Mouse (Mus musculus): Measurements from ENCODE around the gene Cyb5rl. TPM values are rescaled to one million over a fixed set of nuclear protein-coding genes. Genes with fewer than 3 reads are reported as not detected.

The Cyb5rl gene
- polyA plus RNA-seq, 1 experiment from 2014 or later = 5.3 TPM

DNA sequence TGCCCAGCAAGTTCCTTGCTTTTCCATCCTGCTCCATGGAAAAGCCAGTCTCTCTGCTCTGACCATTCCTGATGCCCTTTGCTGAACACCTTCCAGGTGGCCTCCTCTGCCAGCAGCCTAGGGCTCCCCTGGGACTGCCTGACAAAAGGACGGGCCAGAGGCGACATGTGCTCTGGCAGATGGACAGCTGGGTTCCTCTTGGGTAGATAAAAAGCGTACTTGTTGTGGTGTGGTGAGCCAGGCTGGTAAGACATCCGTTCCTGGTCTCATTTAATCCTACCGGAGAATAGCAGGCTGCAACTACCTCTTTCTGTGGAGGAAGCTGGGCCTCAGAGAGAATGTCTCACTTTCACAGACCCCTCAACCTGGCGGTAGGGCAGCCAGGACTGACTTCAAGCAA lies 29.3 kb downstream of the Cyb5rl start:
- DNase-seq = no peak
- H3K4me1 ChIP-seq (ENCODE audit: insufficient read depth) = no peaks in the 10 kb centered on the region
- H3K27me3 ChIP-seq (ENCODE audit: insufficient read depth, low read length) = no peaks in the 10 kb centered on the region
- H3K27ac ChIP-seq (ENCODE audit: low read depth) = no peak overlapping the region
- no peak for ATAC-seq (ENCODE audit: insufficient read depth)
- H3K9me3 ChIP-seq (ENCODE audit: low read depth, low read length) = no peaks in the 10 kb centered on the region
- no peak overlapping the region for H3K9ac ChIP-seq
- H3K4me2 ChIP-seq = no peak overlapping the region
- H3K36me3 ChIP-seq (ENCODE audit: insufficient read depth) = no peaks in the 10 kb centered on the region
- no peak overlapping the region for H3K4me3 ChIP-seq (ENCODE audit: low read depth, low read length)
- TF ChIP-seq CTCF (IDR thresholded peaks at IDR 0.05; ENCODE audit: low read depth) = no peak
- WGBS = 50% methylated on average over 6 of the region's 6 CpGs

DNA sequence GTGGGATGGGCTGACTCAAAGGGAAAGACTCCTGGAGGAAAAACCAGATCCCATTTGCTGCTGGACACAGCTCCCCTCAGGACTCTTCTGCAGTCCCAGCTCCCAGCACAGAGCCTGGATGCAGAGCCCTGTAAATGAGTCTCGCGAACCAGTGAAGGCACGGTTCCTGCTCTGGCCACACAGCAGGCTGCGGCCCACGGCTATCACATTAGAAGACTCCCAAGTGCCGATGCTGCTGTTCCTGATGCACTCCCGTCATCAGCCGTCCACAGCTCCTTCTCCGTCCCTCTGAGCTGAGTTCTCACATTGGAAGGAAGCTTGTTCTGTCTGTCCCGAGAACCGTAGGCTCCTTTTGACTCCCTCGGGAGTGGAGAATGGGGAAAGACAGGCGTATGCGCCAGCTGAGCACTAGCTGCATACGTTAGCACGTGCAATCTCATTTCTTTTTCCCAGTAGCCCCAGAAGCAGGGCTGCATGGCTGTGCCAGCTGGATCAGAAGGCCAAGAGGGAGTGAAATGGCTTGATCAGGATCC lies 30.1 kb downstream of the Cyb5rl start, which contains the start of gene Cdcp2:
Gene Cdcp2, plus strand, starts transcription at position 51 of the 533 bp plus-strand sequence.
- no peaks in the 10 kb centered on the region for H3K9me3 ChIP-seq (ENCODE audit: low read depth, low read length)
- DNase-seq = no peak
- WGBS = 63% methylated on average over 16 of the region's 16 CpGs
- H3K4me1 ChIP-seq (ENCODE audit: insufficient read depth) = no peaks in the 10 kb centered on the region
- no peaks in the 10 kb centered on the region for H3K36me3 ChIP-seq (ENCODE audit: insufficient read depth)
- H3K27me3 ChIP-seq (ENCODE audit: insufficient read depth, low read length) = no peaks in the 10 kb centered on the region
- TF ChIP-seq CTCF (IDR thresholded peaks at IDR 0.05; ENCODE audit: low read depth) = no peak
- no peak within 1 kb of the TSS for H3K27ac ChIP-seq (ENCODE audit: low read depth)
- no peak within 1 kb of the TSS for H3K4me2 ChIP-seq
- H3K4me3 ChIP-seq (ENCODE audit: low read depth, low read length) = no peak within 1 kb of the TSS
- no peak within 1 kb of the TSS for H3K9ac ChIP-seq
- ATAC-seq (ENCODE audit: insufficient read depth) = no peak

DNA sequence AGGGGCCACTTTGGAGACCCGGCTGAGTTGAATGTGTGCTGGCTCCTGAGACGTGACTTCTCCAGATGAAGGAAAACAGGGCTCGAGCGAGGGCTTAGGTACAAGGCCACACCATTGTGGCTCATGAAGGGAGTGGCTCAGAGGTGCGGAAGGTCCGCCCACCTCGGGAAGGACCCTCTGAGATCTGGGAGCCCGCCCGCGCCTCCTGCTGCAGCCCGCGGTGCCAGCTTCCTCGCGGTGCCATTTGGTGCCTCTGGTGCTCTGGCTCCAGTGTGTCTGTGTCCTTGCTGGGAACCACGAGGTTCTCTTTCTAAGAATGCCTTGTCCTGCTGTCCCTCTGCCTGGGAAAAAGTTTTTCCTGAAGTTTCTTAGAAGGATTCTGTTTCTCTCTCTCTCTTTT lies 31.1 kb downstream of the Cyb5rl start:
- no peak for DNase-seq
- no peak for ATAC-seq (ENCODE audit: insufficient read depth)
- WGBS = 37% methylated on average over 15 of the region's 15 CpGs

DNA sequence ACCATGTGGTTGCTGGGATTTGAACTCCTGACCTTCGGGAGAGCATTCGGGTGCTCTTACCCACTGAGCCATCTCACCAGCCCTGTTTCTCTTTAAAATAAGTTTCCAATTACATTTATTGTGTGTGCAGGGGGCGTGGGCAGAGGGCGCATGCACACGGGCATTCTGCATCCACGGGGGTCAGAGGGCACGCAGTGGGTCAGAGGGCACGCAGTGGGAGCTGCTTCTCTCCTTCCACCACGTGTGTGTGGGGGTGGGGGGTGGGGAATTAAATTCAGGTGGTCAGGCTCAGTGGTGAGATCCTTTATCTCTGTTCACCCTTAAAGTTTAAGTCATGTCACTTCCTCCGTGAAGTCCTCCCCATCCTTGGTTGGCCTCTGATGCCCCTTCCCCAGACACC lies 31.6 kb downstream of the Cyb5rl start:
- WGBS = 67% methylated on average over 10 of the region's 10 CpGs
- Histone ChIP-seq H3K9me3 (ENCODE audit: low read depth, low read length) (no peaks in the 10 kb centered on the region), H3K9ac (no peak overlapping the region), H3K4me3 (ENCODE audit: low read depth, low read length) (no peak overlapping the region), H3K27me3 (ENCODE audit: insufficient read depth, low read length) (no peaks in the 10 kb centered on the region), H3K4me2 (no peak overlapping the region), H3K4me1 (ENCODE audit: insufficient read depth) (no peaks in the 10 kb centered on the region), H3K27ac (ENCODE audit: low read depth) (no peak overlapping the region), H3K36me3 (ENCODE audit: insufficient read depth) (no peaks in the 10 kb centered on the region)
- TF ChIP-seq CTCF (IDR thresholded peaks at IDR 0.05; ENCODE audit: low read depth) = no peak
- DNase-seq (no peak), ATAC-seq (ENCODE audit: insufficient read depth) (no peak)

More for the DNA sequence above, 31.1 kb downstream of the Cyb5rl start:
- H3K4me2 ChIP-seq = no peak overlapping the region
- H3K27ac ChIP-seq (ENCODE audit: low read depth) = no peak overlapping the region
- H3K4me1 ChIP-seq (ENCODE audit: insufficient read depth) = no peaks in the 10 kb centered on the region
- H3K9ac ChIP-seq = no peak overlapping the region
- no peaks in the 10 kb centered on the region for H3K27me3 ChIP-seq (ENCODE audit: insufficient read depth, low read length)
- TF ChIP-seq CTCF (IDR thresholded peaks at IDR 0.05; ENCODE audit: low read depth) = no peak
- H3K4me3 ChIP-seq (ENCODE audit: low read depth, low read length) = no peak overlapping the region
- H3K36me3 ChIP-seq (ENCODE audit: insufficient read depth) = no peaks in the 10 kb centered on the region
- no peaks in the 10 kb centered on the region for H3K9me3 ChIP-seq (ENCODE audit: low read depth, low read length)

DNA sequence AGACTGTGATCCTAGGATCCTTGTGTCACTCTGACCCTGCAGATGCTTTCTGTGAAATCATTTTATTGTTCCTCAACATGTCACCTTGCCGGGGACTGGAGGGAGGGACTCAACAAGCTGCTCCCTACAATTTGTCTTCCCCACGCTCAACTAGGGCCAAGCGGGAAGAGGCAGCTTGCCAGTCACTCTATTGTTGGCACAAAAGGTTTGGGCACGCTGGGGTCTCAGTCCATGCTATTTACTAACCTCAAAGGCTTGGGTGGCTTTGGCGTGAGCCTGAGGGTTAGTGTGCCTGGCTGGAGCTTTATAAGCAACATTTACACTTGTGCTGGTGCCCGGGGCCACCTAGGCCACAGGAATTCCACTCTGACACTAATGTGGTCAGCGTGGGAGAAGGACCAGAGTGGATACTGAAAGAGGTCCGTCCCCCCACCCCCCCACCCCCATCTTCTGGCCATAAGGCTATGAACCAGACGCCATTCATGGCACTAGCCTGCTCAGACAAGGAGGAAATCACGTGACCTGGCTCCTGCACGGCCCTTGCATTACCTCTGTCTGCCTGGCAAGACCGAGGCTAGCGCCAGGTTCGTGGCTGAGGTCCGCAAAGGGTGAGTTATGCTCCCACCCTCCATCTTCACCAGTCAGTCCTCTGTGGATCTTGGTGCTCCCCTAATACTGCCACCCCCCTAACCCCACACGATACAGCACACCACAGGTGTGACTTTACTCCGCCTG lies 32.2 kb downstream of the Cyb5rl start:
- no peak for TF ChIP-seq CTCF (IDR thresholded peaks at IDR 0.05; ENCODE audit: low read depth)
- Histone ChIP-seq H3K27ac (ENCODE audit: low read depth) (no peak overlapping the region), H3K36me3 (ENCODE audit: insufficient read depth) (no peaks in the 10 kb centered on the region), H3K9me3 (ENCODE audit: low read depth, low read length) (no peaks in the 10 kb centered on the region), H3K4me1 (ENCODE audit: insufficient read depth) (no peaks in the 10 kb centered on the region), H3K4me2 (no peak overlapping the region), H3K27me3 (ENCODE audit: insufficient read depth, low read length) (no peaks in the 10 kb centered on the region), H3K9ac (no peak overlapping the region), H3K4me3 (ENCODE audit: low read depth, low read length) (no peak overlapping the region)
- ATAC-seq (ENCODE audit: insufficient read depth) (no peak), DNase-seq (no peak)
- WGBS = 77% methylated on average over 17 of the region's 17 CpGs

DNA sequence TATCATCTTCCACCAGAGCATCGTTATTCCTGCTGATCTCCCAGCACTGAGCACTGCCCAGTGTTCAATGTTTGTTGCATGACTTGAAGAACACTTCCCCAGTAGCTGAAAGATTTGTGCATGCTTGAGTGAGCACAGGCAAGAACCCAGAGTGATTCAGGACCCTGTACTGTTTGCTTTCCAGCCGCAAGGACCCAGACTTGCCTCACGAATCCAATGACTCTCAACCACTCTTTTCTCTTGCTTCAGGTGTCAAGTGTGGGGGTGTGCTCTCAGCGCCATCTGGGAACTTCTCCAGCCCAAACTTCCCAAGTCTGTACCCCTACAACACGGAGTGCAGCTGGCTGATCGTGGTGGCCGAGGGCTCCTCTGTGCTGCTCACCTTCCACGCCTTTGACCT lies 35.4 kb downstream of the Cyb5rl start:
- Histone ChIP-seq H3K36me3 (ENCODE audit: insufficient read depth) (no peaks in the 10 kb centered on the region), H3K4me1 (ENCODE audit: insufficient read depth) (no peaks in the 10 kb centered on the region), H3K9ac (no peak overlapping the region), H3K27me3 (ENCODE audit: insufficient read depth, low read length) (no peaks in the 10 kb centered on the region), H3K4me3 (ENCODE audit: low read depth, low read length) (no peak overlapping the region), H3K27ac (ENCODE audit: low read depth) (no peak overlapping the region), H3K9me3 (ENCODE audit: low read depth, low read length) (no peaks in the 10 kb centered on the region), H3K4me2 (no peak overlapping the region)
- DNase-seq (no peak), ATAC-seq (ENCODE audit: insufficient read depth) (no peak)
- WGBS = 51% methylated on average over 8 of the region's 8 CpGs
- TF ChIP-seq CTCF (IDR thresholded peaks at IDR 0.05; ENCODE audit: low read depth) = no peak

DNA sequence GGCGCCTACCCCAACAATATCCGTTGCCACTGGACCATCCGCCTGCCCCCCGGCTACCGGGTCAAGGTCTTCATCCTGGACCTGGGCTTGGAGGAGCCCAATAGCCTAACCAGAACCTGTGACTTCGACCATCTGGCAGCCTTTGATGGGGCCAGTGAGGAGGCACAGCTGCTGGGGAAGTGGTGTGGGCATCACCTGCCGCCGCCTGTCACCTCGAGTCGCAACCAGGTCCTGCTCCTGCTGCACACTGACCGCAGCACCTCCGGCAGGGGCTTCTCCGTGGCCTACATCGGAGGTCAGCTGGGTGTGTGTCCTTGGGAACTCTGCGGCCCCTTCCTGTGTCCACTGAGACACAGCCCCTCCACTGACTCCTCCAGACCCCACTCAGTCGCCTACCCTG lies 40.0 kb downstream of the Cyb5rl start:
- H3K36me3 ChIP-seq (ENCODE audit: insufficient read depth) = no peaks in the 10 kb centered on the region
- no peak for TF ChIP-seq CTCF (IDR thresholded peaks at IDR 0.05; ENCODE audit: low read depth)
- H3K27ac ChIP-seq (ENCODE audit: low read depth) = no peak overlapping the region
- no peak overlapping the region for H3K9ac ChIP-seq
- H3K27me3 ChIP-seq (ENCODE audit: insufficient read depth, low read length) = no peaks in the 10 kb centered on the region
- 84% methylated on average over 16 of the region's 16 CpGs for WGBS
- no peaks in the 10 kb centered on the region for H3K9me3 ChIP-seq (ENCODE audit: low read depth, low read length)
- 0 out of 2 replicates have a peak, but pooled peaks cover 3% of the 10 kb centered on the region for H3K4me1 ChIP-seq (ENCODE audit: insufficient read depth)
- no peak overlapping the region for H3K4me3 ChIP-seq (ENCODE audit: low read depth, low read length)
- no peak for ATAC-seq (ENCODE audit: insufficient read depth)
- H3K4me2 ChIP-seq = no peak overlapping the region
- no peak for DNase-seq
